Mouse (Mus musculus) CD8-positive naive resting alpha-beta T cell, adult 2 months (primary cell): Measurements from ENCODE around the gene Gm30083.

Source experiments
- DNase-seq, 2 experiments: peaks; one replicate each; pipeline ENCODE4 v3.0.0; 2022; ENCODE audit warnings: low read depth in 2 of 2, low spot score in 2 of 2

The Gm30083 gene

DNA sequence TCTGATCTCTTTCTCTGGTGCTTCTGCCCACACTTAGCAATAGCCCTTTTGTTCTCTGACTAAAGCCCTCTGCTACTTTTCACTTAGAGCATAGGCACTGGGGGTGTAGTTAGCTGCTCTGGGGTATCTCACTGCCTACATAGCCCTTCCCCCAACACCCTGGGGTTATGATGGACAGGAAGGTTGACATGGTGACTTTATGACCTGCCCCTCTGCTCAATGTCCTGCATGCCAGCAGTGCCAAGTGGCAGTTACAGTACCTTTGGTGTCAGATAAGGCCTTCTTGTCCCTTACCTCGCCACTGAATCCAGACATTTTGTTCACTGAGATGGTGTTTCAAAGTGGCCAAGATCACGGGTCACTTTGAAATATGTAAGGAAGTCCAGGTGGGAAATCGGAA lies at the start of gene Gm30083:
Gm30083 (minus strand) TSS at position 120 of the 400 bp plus-strand sequence.
- no peak for DNase-seq

DNA sequence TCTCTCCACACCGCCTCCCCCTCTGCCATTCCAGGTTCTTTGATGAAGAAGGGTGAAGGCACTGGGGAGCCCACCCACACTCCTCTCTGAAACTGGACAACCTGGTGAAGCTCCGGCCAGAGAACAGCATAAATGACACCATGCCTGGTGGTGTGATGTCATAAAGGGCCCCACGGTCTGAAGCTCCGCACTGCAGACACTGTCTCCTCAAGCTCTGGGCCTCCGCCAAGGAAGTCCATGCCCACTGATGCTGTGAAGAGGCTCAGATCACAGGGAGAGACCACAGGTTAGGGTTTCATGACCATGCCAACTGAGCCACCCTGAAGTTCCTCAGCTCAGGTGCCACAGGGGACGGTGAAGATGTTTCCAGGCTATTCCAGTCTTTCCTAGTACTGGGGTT lies 37.5 kb upstream of the Gm30083 start, which contains the start of gene Antxrl:
Antxrl (plus strand) TSS at position 192 of the 400 bp plus-strand sequence.
- DNase-seq, result no peak

DNA sequence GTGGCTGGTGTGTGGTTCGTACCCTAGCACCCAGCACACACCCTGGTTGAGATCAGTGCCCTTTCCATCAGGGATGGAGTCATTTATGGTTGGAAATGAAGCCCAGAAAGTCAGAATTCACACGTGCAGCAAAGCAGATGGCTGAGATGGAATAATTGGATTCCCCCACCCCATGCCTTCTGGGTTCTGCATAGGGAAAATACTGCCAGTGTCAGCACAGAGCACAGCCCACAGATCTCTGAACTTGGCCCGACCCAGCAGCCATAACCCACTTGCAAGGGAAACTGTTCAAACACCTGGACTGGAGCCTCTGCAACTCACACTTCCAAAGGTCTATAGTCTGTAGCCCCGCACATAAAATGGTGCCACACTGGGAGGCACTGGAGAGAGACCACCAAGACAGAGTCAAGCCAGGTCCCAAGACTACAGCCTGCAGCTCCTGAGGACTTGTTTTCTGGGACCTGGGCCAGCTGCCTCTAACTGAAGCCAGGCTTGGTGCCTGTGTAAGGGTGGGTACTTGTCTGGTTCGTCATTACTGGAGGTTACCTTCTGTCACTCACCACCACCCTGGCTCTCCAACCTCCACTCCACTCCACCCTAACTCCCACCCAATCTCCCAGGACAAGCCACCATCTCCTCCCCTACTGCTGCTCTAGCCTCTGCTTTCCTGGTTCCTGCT lies 35.3 kb upstream of the Gm30083 start:
- DNase-seq, result no peak

GRCm38 (mm10) chr14:34043341-34043740 lies 28.4 kb upstream of the Gm30083 start:
- no peak for DNase-seq

DNA sequence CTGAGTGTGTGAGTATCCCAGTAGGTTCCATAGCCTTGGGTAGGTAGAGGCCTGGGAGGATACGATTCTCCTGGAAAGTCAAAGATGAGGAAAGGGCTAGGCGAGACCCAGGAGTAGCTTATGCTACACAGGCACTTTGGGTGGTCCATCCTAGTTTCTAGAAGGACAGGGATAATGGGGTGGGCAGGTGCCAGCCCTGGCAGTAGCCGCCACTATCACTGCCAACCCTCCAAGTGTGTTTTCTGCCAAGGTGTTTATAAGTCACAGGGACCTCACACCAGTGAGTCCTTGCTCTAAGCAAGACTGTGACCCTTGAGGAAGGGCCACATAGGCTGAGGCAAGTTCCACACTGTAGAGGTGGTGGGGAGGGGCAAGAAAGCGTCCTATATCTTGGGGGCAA lies 26.3 kb upstream of the Gm30083 start:
- no peak for DNase-seq

GRCm38 (mm10) chr14:34033841-34034610 lies 19.0 kb upstream of the Gm30083 start:
- no peak for DNase-seq

- no peak for DNase-seq
Measured at GRCm38 (mm10) chr14:34026710-34027109, 11.7 kb upstream of the Gm30083 start.

GRCm38 (mm10) chr14:34016938-34017337 lies 2.0 kb upstream of the Gm30083 start:
- DNase-seq, result no peak

DNA sequence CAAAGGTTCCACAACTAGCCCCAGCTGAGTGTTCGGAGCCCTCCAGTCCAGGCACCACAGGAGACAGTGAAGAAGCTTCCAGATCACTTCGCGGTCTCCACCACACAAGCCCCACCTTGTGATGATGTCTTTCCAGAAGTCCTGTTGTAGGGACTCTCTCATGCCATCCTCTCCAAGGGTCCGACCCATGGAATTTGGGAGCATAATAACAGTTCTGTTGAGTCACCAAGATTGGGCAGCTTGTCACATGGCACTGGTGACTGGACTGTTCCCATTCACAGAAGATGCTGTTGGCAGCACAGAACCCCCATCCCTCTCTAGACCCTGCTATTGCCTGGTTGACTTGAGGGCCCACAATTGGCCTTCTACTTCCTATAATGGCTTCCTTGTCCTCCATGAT lies 1.4 kb upstream of the Gm30083 start, which contains the start of gene Gm5460:
Gm5460 (plus strand) TSS at position 378 of the 400 bp plus-strand sequence.
- DNase-seq, result no peak

DNA sequence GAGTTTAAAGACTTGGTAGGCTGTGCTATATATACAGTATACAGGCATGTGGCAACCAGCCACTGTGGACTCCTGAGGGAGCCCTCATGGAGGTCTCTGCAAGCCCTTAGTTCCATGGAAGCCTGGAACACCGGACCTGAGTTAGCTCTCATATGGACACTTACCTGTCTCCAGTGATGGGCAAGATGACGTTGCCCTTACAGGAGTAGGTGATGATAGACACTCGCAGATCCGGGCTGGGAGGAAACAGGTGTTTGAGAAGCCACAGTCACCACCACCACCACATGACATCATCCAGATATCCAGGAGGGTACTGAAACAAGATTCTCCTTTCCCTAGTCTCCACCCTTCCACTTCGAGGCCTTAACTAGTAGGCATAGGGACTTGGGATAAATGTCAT lies 12.6 kb downstream of the Gm30083 start:
- DNase-seq, result no peak

- DNase-seq, result no peak
Measured at GRCm38 (mm10) chr14:34001445-34001844, 13.5 kb downstream of the Gm30083 start.

DNA sequence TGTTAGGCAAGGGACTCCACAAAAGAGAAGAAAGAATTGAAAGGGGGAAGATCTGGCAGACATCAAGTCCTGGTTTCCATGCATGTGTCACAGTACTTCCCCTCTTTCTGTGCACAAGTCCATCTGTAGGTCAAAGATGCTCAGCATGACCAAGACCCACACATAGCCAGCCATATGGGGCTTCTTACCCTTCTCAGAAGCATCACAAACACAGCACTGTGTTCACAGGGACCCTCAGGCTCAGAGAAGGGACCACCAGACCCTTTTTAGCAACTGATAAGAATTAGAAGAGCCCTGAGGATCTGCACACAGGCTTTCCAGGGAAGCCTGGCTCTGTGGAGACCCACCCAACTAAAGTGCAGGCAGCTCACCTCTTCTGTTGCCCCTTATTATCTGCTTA lies 14.9 kb downstream of the Gm30083 start:
- DNase-seq, result no peak

- DNase-seq, result no peak
Measured at GRCm38 (mm10) chr14:33997427-33997826, 17.6 kb downstream of the Gm30083 start.

DNA sequence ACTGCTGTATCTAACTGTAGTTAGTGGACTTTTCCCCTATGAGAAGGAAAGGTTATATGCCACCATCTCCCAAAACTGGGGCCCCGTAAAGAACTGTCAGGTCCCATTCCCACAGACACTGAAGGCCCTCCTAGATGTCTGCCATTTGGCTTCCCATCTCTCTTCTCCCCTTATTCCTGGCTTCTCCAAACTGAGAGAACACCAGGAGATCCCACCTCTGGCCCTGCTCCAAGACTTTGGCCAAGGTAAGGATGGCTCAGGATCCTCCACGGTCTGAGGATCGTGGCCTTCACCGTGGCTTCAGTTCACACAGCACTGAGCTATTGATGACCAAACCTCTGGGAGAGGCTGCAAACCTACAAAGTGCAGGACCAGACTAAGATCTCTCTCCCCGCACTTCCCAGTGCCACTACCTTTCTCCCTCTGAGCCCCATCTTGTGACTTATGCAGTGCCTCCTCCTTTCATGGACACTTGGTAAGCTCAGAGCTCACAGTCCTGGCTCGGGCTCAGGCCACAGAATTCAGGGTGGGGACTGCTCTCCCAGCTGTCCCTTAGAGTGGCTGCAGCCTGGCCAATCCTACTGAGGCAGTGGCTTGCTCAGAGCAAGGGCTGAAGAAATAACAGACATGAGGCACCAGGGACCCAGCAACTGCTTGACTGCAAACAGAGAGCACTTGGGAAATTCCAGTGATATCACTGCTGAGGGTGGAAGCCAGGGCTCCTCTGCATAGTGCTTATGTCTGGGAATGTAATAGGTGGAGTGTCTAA lies 21.3 kb downstream of the Gm30083 start:
- DNase-seq, result no peak

DNA sequence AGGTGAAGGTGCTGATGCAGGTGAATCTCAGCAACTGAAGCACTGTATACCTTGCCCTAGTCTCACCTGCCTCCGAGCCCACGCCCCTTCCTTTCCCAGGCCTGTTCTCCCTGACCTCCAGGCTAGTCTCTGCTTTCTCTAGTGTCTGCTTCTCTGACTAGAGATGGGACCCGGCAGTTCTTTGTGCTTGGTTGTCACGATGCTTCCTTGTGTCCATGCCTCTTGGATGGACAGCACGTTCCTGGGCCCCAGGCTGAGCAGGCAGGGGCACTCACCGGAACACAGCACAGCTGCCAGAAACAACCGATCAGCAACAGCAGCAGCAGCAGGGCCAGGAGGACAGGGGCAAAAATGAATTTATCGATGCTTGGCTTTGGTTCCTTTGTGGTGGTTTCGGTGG lies 21.9 kb downstream of the Gm30083 start:
- DNase-seq, result no peak

GRCm38 (mm10) chr14:33991971-33992370 lies 23.0 kb downstream of the Gm30083 start:
- DNase-seq, result no peak

DNA sequence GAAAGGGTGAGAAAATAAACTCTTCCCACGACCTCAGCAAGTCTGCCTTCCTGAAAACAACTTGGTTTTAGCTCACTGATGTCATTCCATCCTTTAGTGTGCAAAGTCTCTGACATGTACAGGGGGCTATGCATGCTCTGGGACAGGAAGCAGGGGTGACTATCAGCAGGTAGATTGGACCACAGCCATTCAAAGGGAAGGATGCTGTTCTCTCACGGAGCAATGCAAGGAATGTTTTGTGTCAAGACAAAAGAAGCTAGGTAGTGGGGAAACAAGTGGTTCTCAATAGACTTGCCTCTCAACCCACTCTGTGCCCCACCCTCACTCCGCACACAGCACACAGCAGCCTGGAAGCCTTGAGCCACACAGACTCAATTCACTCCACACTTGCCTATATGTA lies 25.8 kb downstream of the Gm30083 start:
- DNase-seq, result no peak

DNA sequence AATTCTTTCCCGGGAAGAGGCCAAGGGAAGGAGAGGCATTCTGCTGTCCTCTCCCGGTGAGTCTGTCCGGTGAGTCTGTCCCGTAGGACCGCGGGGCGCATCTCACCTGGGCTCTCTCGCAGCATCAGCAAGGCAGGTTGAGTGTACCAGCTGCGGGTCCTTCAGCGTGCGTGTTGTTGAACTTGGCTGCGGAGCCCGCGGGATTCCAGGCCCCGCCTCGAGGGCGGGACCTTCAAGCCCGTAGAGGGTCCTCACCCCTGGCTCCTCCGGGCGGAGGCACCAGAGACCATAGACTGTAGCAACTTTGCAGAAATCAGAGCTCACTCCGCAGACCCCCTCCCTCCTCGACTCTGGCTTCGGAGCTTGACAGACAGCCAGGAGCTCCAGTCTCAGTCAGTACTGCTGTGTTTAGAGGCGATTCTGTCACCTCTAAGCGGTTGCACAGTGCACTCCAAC lies 36.4 kb downstream of the Gm30083 start, which contains the start of gene Zfp488:
Zfp488 (minus strand) TSS at position 161 of the 456 bp plus-strand sequence.
- DNase-seq, result no peak

DNA sequence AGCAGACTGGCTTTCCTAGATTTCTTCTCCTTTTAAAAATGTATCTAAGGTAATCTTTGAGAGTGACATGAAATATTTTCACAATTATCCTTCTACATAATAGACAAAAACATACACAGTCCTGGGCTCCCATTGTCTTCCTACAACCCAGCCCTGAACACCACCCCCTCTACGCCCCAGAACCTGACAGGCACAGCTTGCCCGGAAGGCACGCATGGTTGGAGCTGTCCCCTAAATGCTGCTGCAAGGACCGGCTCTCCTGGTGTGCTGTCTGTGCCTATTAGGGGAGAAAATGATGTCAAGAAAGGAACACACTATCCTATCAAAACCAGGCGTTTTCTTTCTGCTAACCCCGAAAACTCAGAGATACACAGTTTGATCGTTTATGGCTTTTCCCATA lies 37.2 kb downstream of the Gm30083 start:
- DNase-seq, result no peak

DNA sequence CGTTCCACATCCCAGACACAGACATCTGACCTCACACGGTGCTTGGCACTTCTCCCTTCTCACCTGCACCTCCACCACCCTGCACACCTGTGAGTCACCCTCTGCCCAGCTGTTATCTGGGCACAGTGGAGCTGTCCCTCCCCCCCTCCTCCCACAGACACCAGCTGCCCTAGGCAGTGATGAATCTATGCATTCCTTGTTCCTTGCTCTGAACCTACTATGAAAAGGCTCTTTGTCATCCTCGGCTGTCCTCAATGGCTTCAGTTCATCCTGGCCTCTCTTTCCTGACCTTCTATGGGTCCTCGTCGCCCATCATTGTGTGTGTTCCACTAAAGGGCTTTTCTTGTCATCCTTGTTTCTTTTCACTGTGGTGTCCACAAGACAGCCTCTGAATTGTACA lies 40.2 kb downstream of the Gm30083 start:
- no peak for DNase-seq

DNA sequence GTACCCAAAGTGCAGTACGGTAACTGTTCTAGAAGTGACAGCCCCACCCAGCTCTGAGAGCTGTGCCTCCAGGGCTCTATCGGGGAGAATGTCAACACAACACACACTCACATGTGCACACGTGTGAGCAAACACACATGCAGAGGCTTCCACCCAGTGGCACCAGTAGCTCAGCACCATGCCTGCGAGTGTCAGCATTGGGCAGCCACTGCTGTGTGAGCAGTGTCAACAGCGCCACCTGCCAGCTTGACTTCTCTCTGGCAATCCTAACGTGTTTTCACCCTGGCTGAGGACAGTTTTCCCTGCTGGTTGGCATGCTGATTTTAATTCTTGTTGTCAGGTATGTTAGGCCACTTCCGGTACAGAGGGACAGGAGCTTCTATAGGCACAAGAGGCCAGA lies 42.3 kb downstream of the Gm30083 start:
- DNase-seq, result no peak

GRCm38 (mm10) chr14:33965675-33966074 lies 49.3 kb downstream of the Gm30083 start:
- no peak for DNase-seq
